Mouse (Mus musculus): ENCODE results near the gene Snx21.

GRCm38 (mm10) chr2:164767812-164768540 lies 17.6 kb upstream of the Snx21 start:
- TF ChIP-seq GATA1 (IDR thresholded peaks at IDR 0.05; ENCODE audit: borderline replicate concordance, low read length) (no peak), FLI1 (IDR thresholded peaks at IDR 0.05; ENCODE audit: low read length) (no peak)

All from megakaryocyte, embryonic 14.5 days (primary cell).